Mouse (Mus musculus) hindbrain, embryonic 10.5 days (tissue): ENCODE measurements around the gene Tap1. TPM values are rescaled to one million over a fixed set of nuclear protein-coding genes. Genes with fewer than 3 reads are reported as not detected.
A peak's percentile ranks its signal among the peaks of the same experiment; 100 is the strongest.
"Not testable (repeated sequence)": the region's sequence is repeated elsewhere in the genome, so short reads cannot be mapped to it uniquely, and the experiment has no call there.

ENCODE experiments used
- DNase-seq: peaks from one replicate; pipeline ENCODE4 v3.0.0-alpha.2; 2017; ENCODE audit warnings: low spot score
- H3K27ac ChIP-seq: fragments of 300-500 bp; sonication (generic); 2 replicates; pipeline ENCODE4 v1.5.1; 2016; ENCODE audit warnings: mild to moderate bottlenecking, moderate library complexity
- H3K27me3 ChIP-seq: fragments of 300-500 bp; sonication (generic); 2 replicates; pipeline ENCODE4 v1.6.1; 2016; ENCODE audit warnings: mild to moderate bottlenecking; ENCODE audit not compliant: poor library complexity, insufficient read depth, severe bottlenecking
- H3K36me3 ChIP-seq: fragments of 300-500 bp; sonication (generic); 2 replicates; pipeline ENCODE4 v1.6.1; 2016; ENCODE audit warnings: mild to moderate bottlenecking, moderate library complexity
- H3K4me1 ChIP-seq: fragments of 300-500 bp; sonication (generic); replicated peaks from 2 replicates; pipeline ENCODE4 v1.6.1; 2016; ENCODE audit warnings: mild to moderate bottlenecking
- H3K4me3 ChIP-seq: fragments of 300-500 bp; sonication (generic); 2 replicates; pipeline ENCODE4 v1.5.1; 2016; ENCODE audit warnings: mild to moderate bottlenecking, moderate library complexity
- H3K9me3 ChIP-seq: fragments of 300-500 bp; sonication (generic); 2 replicates; pipeline ENCODE4 v1.6.1; 2016; ENCODE audit warnings: mild to moderate bottlenecking, moderate library complexity
- WGBS: fragments of 180-500 bp; shearing (Covaris S2); methylation state at CpG from one replicate; pipeline ENCODE4 v1.1.7; 2016; 5-methylcytosine and 5-hydroxymethylcytosine counted together
- polyA plus RNA-seq: library from polyadenylated mRNA; unstranded; fragments of >200 nt; fragmentation: Nextera tagmentation; extraction: Ambion mirVana; gene quantifications from 2 replicates; pipeline ENCODE4 v1.2.1, GENCODE M21; 2016

The Tap1 gene
- polyA plus RNA-seq, 1 experiment from 2014 or later, result 1.7 TPM

DNA sequence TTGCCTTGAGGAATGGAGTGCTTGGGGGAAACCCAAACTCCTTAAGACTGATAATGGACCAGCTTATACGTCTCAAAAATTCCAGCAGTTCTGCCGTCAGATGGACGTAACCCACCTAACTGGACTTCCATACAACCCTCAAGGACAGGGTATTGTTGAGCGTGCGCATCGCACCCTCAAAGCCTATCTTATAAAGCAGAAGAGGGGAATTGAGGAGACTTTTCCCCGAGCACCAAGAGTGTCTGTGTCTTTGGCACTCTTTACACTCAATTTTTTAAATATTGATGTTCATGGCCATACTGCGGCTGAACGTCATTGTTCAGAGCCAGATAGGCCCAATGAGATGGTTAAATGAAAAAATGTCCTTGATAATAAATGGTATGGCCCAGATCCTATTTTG lies 43.6 kb downstream of the Tap1 start:
- H3K27ac ChIP-seq, H3K36me3 ChIP-seq, DNase-seq, H3K27me3 ChIP-seq, H3K4me1 ChIP-seq, H3K9me3 ChIP-seq, H3K4me3 ChIP-seq: not testable (repeated sequence)
- 97% methylated on average over 9 of the region's 9 CpGs for WGBS

DNA sequence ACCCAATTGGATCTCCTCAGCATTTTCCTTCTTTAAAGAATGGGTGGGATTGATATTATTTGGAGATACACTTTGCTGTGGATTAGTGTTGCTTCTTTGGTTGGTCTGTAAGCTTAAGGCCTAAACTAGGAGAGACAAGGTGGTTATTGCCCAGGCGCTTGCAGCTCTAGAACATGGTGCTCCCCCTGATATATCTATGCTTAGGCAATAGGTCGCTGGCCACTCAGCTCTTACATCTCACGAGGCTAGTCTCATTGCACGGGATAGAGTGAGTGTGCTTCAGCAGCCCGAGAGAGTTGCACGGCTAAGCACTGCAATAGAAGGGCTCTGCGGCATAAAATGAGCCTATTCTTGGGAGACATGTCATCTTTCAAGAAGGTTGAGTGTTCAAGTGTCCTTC lies 44.7 kb downstream of the Tap1 start:
- not testable (repeated sequence) for H3K4me1 ChIP-seq, H3K36me3 ChIP-seq, H3K27me3 ChIP-seq, DNase-seq, H3K9me3 ChIP-seq, H3K4me3 ChIP-seq, H3K27ac ChIP-seq
- WGBS, result 85% methylated on average over 7 of the region's 7 CpGs

DNA sequence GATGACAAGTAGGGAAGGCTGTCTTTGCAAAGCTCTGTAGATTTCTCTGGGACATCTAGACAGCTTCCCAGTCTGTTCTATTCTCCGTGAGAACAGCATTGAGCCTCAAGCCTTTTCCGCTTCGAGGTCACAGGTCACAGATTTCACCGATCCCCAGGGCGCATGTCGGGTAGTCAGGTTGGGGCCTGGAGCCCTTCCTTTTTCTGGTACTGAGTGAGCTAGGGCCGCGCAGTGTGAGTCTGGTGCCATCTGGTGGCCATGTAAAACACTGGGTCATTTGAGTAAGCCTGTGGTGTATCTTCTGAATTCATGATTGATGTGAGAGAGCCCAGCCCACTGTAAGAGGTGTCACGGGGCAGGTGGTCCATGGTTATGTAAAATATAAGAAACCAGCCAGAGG lies 47.6 kb downstream of the Tap1 start:
- H3K36me3 ChIP-seq, result no peaks in the 10 kb centered on the region
- H3K9me3 ChIP-seq, result 0 out of 2 replicates have a peak, but pooled peaks cover 3% of the 10 kb centered on the region
- H3K4me1 ChIP-seq, result no peaks in the 10 kb centered on the region
- no peaks in the 10 kb centered on the region for H3K27me3 ChIP-seq
- no peak overlapping the region for H3K4me3 ChIP-seq
- DNase-seq, result peak; percentile 43
- H3K27ac ChIP-seq, result no peak overlapping the region
- WGBS, result 55% methylated on average over 9 of the region's 9 CpGs

DNA sequence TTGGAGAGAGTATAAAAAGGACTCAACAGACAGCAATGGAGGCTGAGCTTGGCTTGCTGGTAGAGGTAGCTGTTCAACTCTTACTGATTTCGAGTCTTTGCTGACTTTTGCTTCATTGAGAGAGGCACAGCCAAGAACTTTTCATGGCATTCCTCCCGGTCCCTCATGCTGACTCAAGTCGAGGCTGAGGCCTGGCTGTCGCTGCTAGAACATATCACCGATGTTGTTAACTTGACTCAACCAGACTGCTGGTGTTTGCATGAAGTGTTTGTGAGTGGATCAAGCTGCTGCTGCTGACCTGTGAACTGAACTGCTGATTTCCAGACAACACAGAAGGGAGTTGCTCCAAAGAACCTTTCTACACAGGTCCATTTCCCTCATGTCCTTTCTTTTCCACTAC lies 49.3 kb downstream of the Tap1 start:
- Histone ChIP-seq H3K36me3 (no peaks in the 10 kb centered on the region), H3K4me1 (no peaks in the 10 kb centered on the region), H3K9me3 (peaks cover 5% of the 10 kb centered on the region; the same call in 1 of the 2 replicates), H3K27ac (no peak overlapping the region), H3K4me3 (no peak overlapping the region), H3K27me3 (no peaks in the 10 kb centered on the region)
- WGBS, result 84% methylated on average over 5 of the region's 5 CpGs
- no peak for DNase-seq

DNA sequence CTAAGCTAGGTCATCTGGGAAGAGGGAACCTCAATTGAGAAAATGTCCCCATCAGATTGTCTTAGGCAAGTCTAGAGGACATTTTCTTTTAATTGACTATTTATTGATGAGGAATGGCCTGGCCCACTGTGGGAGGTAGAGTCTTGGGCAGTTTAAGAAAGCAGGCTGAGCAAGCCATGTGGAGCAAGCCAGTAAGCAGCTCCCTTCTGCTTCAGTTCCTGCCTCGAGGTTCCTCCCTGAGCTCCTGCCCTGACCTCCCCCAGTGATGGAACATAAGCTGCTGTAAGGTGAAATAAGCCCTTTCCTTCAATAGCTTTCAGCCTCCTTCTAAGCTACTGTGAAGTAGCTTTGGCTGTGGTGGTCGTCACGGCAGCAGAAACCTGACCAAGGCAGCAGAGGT lies 50.4 kb downstream of the Tap1 start:
- H3K9me3 ChIP-seq, result peaks cover 10% of the 10 kb centered on the region; the same call in 1 of the 2 replicates
- no peaks in the 10 kb centered on the region for H3K36me3 ChIP-seq
- H3K4me3 ChIP-seq, result no peak overlapping the region
- WGBS, result 85% methylated on average over 3 of the region's 3 CpGs
- H3K27me3 ChIP-seq, result no peaks in the 10 kb centered on the region
- no peaks in the 10 kb centered on the region for H3K4me1 ChIP-seq
- no peak overlapping the region for H3K27ac ChIP-seq
- DNase-seq, result no peak

DNA sequence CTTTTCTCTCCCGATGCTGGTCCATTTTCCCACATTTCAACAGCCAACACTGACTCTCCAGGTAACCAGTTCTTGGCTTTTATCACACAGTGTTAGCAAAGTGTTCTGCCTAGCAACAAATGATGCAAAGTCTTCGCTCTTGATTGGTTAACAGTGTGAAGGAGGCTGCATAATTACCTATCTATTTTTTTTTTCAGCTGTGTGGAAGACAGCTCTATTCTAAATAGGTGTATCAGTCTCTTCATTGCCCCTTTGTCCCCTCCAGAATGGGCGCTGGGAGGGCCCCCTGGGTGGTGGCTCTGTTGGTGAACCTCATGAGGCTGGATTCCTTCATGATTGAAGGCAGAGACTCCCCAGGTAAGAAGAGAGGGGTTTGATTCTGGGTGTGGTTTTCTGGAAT lies 51.4 kb downstream of the Tap1 start, which contains the start of gene H2-Ob:
H2-Ob (plus strand) TSS at position 198 of the 400 bp plus-strand sequence.
- no peak within 1 kb of the TSS for H3K4me3 ChIP-seq
- H3K4me1 ChIP-seq, result no peaks in the 10 kb centered on the region
- no peak for DNase-seq
- WGBS, result 54% methylated on average over 3 of the region's 3 CpGs
- peaks cover 7% of the 10 kb centered on the region; the same call in 1 of the 2 replicates for H3K9me3 ChIP-seq
- no peaks in the 10 kb centered on the region for H3K36me3 ChIP-seq
- no peak within 1 kb of the TSS for H3K27ac ChIP-seq
- no peaks in the 10 kb centered on the region for H3K27me3 ChIP-seq

DNA sequence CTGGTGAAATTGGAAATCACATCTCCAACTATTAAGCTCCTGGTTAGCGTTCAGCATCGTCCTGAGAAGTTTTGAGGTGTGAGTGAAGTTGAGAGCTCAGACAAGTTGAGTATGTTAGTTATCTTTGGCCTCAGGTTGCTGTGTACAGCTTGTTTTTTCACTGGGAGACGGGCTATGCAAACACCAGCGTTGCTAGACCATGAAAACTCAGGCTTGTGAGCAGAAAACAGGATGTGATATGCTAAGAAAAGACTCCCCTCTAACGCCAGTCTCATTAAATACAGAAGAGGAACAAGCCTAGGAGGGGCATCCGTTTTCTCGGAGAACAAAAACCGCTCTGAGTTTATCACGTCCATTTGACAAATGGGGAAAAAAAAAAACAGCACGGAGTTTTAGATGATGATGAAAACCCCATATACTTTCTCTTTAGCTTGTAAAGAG lies 52.3 kb downstream of the Tap1 start:
- no peak for DNase-seq
- no peaks in the 10 kb centered on the region for H3K27me3 ChIP-seq
- no peaks in the 10 kb centered on the region for H3K4me1 ChIP-seq
- WGBS, result 79% methylated on average over 10 of the region's 10 CpGs
- H3K27ac ChIP-seq, result no peak overlapping the region
- no peaks in the 10 kb centered on the region for H3K36me3 ChIP-seq
- H3K4me3 ChIP-seq, result no peak overlapping the region
- H3K9me3 ChIP-seq, result peaks cover 7% of the 10 kb centered on the region; the same call in 1 of the 2 replicates

DNA sequence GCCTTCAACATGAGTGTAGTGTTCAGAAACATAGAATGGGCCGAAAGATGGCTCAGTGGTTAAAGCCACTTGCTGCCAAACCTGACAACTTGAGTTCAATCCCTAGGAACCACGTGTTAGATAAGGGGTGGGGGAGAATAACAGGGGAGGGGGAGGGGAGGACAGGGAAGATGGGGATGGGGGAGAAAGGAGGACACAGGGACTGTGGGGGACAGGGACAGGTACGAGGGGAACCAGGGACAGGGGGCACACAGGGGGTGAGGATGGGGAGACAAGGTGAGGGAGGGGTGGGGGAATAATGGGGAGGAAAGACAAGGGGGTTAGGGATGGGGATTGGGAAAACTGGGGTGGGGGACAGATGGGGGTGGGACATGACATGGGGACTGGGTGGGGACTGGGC lies 53.0 kb downstream of the Tap1 start:
- Histone ChIP-seq H3K4me1 (no peaks in the 10 kb centered on the region), H3K9me3 (peaks cover 7% of the 10 kb centered on the region; the same call in 1 of the 2 replicates), H3K27ac (no peak overlapping the region), H3K27me3 (no peaks in the 10 kb centered on the region), H3K4me3 (no peak overlapping the region), H3K36me3 (no peaks in the 10 kb centered on the region)
- WGBS, result 76% methylated on average over 3 of the region's 3 CpGs
- no peak for DNase-seq

DNA sequence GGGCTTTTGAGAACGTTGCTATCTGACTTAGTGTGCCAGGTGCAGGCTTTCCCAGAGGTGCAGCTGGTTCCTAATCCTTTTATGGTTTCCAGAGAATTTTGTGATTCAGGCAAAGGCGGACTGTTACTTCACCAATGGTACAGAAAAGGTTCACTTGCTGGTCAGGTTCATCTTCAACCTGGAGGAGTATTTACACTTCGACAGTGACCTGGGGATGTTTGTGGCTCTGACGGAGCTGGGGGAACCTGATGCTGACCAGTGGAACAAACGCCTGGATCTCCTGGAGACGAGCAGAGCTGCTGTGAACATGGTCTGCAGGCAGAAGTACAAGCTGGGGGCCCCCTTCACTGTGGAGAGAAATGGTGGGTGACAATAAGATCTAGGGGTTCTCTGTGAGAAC lies 53.6 kb downstream of the Tap1 start:
- DNase-seq, result no peak

DNA sequence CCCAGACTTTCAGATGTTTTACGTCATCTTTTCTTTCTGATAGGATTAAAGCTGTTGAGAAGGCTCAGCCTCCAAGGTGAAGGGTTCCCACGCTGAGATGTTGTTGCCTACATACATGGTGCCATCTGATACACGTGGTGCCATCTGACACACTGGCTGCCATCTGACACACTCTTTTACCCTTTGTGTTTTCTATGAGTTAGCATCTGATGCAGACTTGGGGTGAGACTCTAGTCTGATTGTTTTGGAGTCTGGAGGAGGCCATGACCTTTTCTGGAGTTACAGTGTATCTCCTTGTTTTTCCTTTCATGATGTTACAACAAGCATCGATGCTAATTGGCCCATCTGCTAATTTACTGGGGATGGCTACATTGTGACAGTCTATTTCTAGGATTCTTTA lies 57.3 kb downstream of the Tap1 start:
- no peaks in the 10 kb centered on the region for H3K4me1 ChIP-seq
- no peaks in the 10 kb centered on the region for H3K36me3 ChIP-seq
- H3K27ac ChIP-seq, result no peak overlapping the region
- no peak for DNase-seq
- no peaks in the 10 kb centered on the region for H3K27me3 ChIP-seq
- H3K9me3 ChIP-seq, result peaks cover 7% of the 10 kb centered on the region; the same call in 1 of the 2 replicates
- H3K4me3 ChIP-seq, result no peak overlapping the region
- 81% methylated on average over 4 of the region's 4 CpGs for WGBS

More for the DNA sequence above, 53.6 kb downstream of the Tap1 start:
- H3K9me3 ChIP-seq, result peaks cover 7% of the 10 kb centered on the region; the same call in 1 of the 2 replicates
- H3K4me1 ChIP-seq, result no peaks in the 10 kb centered on the region
- WGBS, result 80% methylated on average over 6 of the region's 6 CpGs
- H3K27me3 ChIP-seq, result no peaks in the 10 kb centered on the region
- no peak overlapping the region for H3K27ac ChIP-seq
- no peak overlapping the region for H3K4me3 ChIP-seq
- no peaks in the 10 kb centered on the region for H3K36me3 ChIP-seq

Other genes starting within 250 kb of the Tap1 start
- 228 TPM in 2 replicates for gene Pfdn6, start 247.2 kb upstream of the Tap1 start, polyA plus RNA-seq
- 47.0 and 51.8 TPM in 2 replicates for gene Wdr46, start 246.9 kb upstream of the Tap1 start, polyA plus RNA-seq
- 4.3 and 6.5 TPM in 2 replicates for gene B3galt4, start 236.1 kb upstream of the Tap1 start, polyA plus RNA-seq
- gene Vps52, start 231.7 kb upstream of the Tap1 start, polyA plus RNA-seq, result 55.0 and 63.9 TPM in 2 replicates
- 1,286 and 1,579 TPM in 2 replicates for gene Rps18, start 231.6 kb upstream of the Tap1 start, polyA plus RNA-seq
- gene H2-K1, start 187.2 kb upstream of the Tap1 start, polyA plus RNA-seq, result 27.1 and 30.9 TPM in 2 replicates
- gene Ring1, start 162.9 kb upstream of the Tap1 start, polyA plus RNA-seq, result 12.3 and 17.3 TPM in 2 replicates
- 65.5 and 73.0 TPM in 2 replicates for gene H2-Ke6, start 159.5 kb upstream of the Tap1 start, polyA plus RNA-seq
- 188 and 197 TPM in 2 replicates for gene Slc39a7, start 155.9 kb upstream of the Tap1 start, polyA plus RNA-seq
- 49.1 and 56.4 TPM in 2 replicates for gene Rxrb, start 155.7 kb upstream of the Tap1 start, polyA plus RNA-seq
- 0.99 and 1.7 TPM in 2 replicates for gene Col11a2, start 148.1 kb upstream of the Tap1 start, polyA plus RNA-seq
- gene H2-Oa, start 95.2 kb upstream of the Tap1 start, polyA plus RNA-seq, result 0.80 and 0.82 TPM in 2 replicates
- gene H2-DMa, start 68.0 kb upstream of the Tap1 start, polyA plus RNA-seq, result 5.8 and 7.7 TPM in 2 replicates
- 131 and 135 TPM in 2 replicates for gene Brd2, start 64.9 kb upstream of the Tap1 start, polyA plus RNA-seq
- 0.11 and 0.24 TPM in 2 replicates for gene H2-DMb2, start 44.2 kb upstream of the Tap1 start, polyA plus RNA-seq
- gene H2-DMb1, start 34.5 kb upstream of the Tap1 start, polyA plus RNA-seq, result 0.30 and 0.98 TPM in 2 replicates
- gene Psmb9, start 211 bp downstream of the Tap1 start, polyA plus RNA-seq, result 0.66 and 0.97 TPM in 2 replicates
- gene Psmb8, start 10.2 kb downstream of the Tap1 start, polyA plus RNA-seq, result 1.2 and 1.8 TPM in 2 replicates
- gene Tap2, start 16.0 kb downstream of the Tap1 start, polyA plus RNA-seq, result 0.27 and 1.4 TPM in 2 replicates
- 0.24 TPM in 1 of 2 replicates, not detected in the other for gene H2-Ob, start 51.4 kb downstream of the Tap1 start, polyA plus RNA-seq
- gene H2-Ab1, start 70.1 kb downstream of the Tap1 start, polyA plus RNA-seq, result 4.7 and 5.3 TPM in 2 replicates
- not detected in 2 replicates for gene H2-Aa, start 100.3 kb downstream of the Tap1 start, polyA plus RNA-seq
- gene H2-Eb1, start 118.3 kb downstream of the Tap1 start, polyA plus RNA-seq, result 1.0 and 1.3 TPM in 2 replicates
- not detected in 2 replicates for gene H2-Eb2, start 138.1 kb downstream of the Tap1 start, polyA plus RNA-seq
- gene Btnl2, start 167.3 kb downstream of the Tap1 start, polyA plus RNA-seq, result not detected in 2 replicates
- gene Btnl1, start 189.6 kb downstream of the Tap1 start, polyA plus RNA-seq, result not detected in 2 replicates
- gene BC051142, start 211.3 kb downstream of the Tap1 start, polyA plus RNA-seq, result 1.4 and 2.0 TPM in 2 replicates